Mouse (Mus musculus) bone marrow macrophage, adult 2 months (primary cell): Measurements from ENCODE around the gene Uqcc1. TPM values are rescaled to one million over a fixed set of nuclear protein-coding genes. Genes with fewer than 3 reads are reported as not detected.

Experiments used
- H3K27ac ChIP-seq: 2 replicates; pipeline ENCODE4 v1.5.1; 2012; ENCODE audit warnings: low read depth, low read length; ENCODE audit not compliant: insufficient read depth
- H3K4me1 ChIP-seq: 2 replicates; pipeline ENCODE4 v1.6.1; 2012; ENCODE audit warnings: low read length; ENCODE audit not compliant: control insufficient read depth, insufficient read depth
- H3K4me3 ChIP-seq: 2 replicates; pipeline ENCODE4 v1.5.1; 2012; ENCODE audit warnings: mild to moderate bottlenecking, low read length, moderate library complexity; ENCODE audit not compliant: insufficient read depth
- CTCF ChIP-seq: IDR thresholded peaks from 2 replicates; pipeline ENCODE4 v1.5.1; 2012; ENCODE audit warnings: low read depth, mild to moderate bottlenecking, low read length, moderate library complexity
- POLR2A ChIP-seq: IDR thresholded peaks from 2 replicates; pipeline ENCODE4 v1.6.1; 2012; ENCODE audit warnings: mild to moderate bottlenecking, low read depth, low read length, borderline replicate concordance
- polyA plus RNA-seq: library from polyadenylated mRNA; stranded (reverse); fragments of >200 nt; gene quantifications from 2 replicates; pipeline ENCODE4 v1.2.4, GENCODE M21; 2012; ENCODE audit not compliant: missing spikeins, insufficient read depth, insufficient read length

The Uqcc1 gene
- 16.1 and 19.0 TPM in 2 replicates for polyA plus RNA-seq

DNA sequence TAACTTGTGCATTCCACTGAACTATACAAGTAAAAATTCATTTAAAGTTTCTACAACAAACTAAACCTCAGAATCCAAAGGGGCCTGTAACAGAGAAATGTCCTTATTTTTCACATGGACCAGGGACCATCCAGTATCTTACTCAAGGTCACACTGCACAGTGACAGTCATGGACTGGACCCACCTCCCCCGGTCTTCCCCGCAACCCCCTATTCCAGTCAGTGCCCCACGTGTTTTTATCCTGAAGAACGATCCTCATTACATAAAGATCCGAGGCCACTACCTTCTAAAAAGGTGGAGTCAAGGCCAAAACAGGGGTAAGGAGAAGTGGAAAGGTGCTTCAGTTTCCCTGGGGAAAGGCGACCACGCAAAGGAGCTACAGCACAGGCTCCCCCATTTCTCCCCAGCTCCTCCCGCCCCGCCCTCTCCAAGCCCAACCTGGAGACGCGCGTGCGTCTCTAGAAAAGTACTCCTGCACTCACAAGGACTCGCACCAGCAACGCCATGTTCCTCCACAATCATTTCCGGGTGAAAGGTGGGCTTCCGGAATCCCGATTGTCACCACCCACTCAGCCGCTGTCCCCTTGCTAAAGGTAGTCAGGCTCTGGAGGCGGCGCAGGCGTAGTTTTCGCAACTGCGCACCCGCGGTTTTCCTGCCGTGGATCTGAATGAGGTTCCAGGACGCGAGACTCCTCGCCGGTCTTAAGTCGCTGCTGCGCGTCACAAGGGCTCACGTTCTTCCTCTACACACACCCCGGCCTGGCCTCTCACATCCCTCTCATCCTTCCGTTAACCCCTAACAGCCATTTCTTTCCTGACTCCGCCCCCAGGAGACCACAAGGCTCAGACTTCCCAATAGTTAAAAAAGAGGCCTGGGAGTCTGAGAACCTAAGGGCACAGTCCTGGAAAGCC is at the start of gene Uqcc1:
Gene Uqcc1 (minus strand): TSS at position 780 of the 912 bp plus-strand sequence.
- TF ChIP-seq CTCF = no peak
- TF ChIP-seq POLR2A = no peak; the same call in 1 of the 2 replicates
- H3K27ac ChIP-seq = peak within 1 kb of the TSS; percentile 80
- peak within 1 kb of the TSS; percentile 64 for H3K4me3 ChIP-seq
- H3K4me1 ChIP-seq = peaks cover 23% of the 10 kb centered on the region

DNA sequence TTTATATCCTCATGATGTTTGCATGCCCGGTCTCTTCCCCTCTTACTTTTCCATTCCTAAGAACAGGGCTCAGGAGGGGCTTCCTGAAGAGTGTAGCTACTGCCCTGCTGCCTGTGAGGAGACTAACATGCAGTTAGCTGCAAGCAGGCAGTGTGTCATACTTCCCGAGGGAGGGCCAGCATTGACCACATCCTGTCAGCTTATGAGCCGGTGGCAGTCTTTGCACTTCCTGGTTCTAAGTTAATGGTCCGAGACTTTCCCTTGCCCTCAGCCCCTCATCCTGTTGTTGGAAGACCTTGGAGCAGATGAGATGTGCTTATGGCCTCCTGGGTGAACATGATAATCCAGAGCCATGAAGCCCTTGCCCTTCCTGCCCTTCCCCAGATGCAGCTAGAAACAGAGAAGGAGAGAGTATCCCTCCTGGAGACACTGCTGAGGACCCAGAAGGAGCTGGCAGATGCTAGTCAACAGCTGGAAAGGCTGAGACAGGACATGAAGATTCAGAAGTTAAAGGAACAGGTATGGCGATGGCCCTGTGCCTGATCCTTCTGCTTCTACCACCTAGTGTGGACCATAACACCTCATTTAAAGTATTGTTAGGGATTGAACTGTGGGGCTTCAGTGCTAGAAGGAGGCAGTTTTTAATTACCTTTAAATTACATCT is 49.4 kb upstream of the Uqcc1 start:
- H3K4me3 ChIP-seq = peak overlapping the region; percentile 60
- peaks cover 25% of the 10 kb centered on the region for H3K4me1 ChIP-seq
- TF ChIP-seq CTCF (no peak), POLR2A (no peak)
- H3K27ac ChIP-seq = peak overlapping the region; percentile 98

DNA sequence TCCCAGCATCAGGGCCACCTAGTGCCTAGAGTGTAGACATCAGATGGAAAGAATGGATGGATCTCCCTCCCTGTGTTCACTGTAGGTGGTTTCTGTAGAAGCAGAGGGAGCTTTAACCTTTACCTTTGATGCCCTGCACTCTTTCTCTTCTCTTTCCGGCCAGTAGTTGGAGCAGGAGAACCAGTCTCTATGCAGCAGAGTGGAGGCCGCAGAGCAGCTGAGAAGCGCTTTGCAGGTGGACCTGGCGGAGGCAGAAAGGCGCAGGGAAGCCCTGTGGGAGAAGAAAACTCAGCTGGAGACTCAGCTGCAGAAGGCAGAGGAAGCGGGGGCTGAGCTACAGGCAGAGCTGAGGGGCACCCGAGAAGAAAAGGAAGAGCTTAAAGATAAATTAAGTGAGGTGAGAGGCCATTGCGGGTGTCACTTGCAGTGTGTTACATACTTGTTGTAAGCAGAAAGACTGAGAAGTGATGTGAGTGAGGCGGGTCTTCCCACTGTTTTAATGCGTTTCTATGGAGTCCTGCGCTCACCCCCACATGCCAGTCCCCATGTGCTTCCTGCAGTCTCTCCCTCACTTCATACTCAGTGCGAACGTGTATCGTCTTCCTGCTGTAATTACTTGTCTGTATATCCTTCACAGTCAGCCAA is 44.1 kb upstream of the Uqcc1 start:
- Histone ChIP-seq H3K4me1 (peaks cover 16% of the 10 kb centered on the region), H3K27ac (no peak overlapping the region), H3K4me3 (no peak overlapping the region)
- TF ChIP-seq POLR2A (no peak), CTCF (no peak)

DNA sequence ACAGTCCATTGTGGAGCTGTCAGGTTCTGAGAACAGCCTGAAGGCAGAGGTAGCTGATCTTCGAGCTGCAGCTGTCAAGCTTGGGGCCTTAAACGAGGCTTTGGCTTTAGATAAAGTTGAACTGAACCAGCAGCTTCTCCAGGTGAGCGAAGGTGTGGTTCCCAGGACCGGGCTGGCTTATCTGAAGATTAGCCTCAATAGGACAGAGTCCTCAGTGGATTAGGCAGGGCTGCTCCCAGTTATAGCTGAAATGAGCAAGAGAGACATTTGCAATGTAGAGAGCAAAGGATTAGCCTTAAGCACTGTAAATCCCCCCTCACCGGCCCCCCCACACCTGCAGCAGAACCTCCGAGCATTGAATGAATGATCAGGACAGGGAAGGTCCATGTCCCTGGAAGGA is 43.2 kb upstream of the Uqcc1 start:
- no peak for TF ChIP-seq CTCF
- TF ChIP-seq POLR2A = no peak
- Histone ChIP-seq H3K4me1 (peaks cover 14% of the 10 kb centered on the region), H3K27ac (no peak overlapping the region), H3K4me3 (no peak overlapping the region)

DNA sequence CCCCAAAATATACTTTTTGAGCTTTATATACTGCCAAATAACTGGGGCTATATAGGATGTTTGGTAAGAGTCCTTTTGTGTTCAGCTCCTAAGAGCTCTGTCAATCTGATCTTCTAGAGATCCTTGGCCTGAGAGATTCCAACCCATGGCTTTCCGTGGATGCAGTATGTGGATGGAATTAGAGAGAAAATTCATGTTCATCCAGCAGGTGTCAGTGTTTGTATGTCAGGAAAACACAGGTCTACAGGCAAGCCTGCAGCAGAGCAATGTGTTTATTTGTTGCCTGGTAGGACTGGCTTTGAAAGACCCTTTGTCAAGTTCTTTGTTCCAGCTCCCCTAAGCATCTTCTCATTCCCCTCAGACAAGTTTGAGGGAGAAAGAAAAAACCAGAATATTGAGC is 32.9 kb upstream of the Uqcc1 start:
- H3K4me3 ChIP-seq = no peak overlapping the region
- TF ChIP-seq CTCF (no peak), POLR2A (no peak)

DNA sequence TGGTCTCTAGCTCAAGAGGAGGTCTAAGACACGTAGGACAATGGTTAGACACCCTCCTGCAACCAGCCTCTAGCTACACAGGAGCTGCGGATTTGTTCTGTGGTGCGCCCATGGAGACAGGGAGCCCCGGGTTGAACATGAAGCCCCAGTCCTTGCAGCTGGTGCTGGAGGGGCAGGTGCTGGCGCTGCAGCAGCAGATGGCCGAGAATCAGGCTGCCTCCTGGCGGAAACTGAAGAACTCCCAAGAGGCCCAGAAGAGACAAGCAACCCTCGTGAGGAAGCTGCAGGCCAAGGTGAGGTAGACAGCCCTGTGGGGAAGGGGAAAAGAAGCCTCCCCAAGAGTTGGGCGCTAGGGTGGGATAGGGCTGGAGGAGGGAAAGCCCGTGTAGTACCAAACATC is 31.8 kb upstream of the Uqcc1 start:
- H3K4me1 ChIP-seq = no peaks in the 10 kb centered on the region
- no peak overlapping the region for H3K27ac ChIP-seq
- no peak for TF ChIP-seq CTCF
- TF ChIP-seq POLR2A = no peak
- no peak overlapping the region for H3K4me3 ChIP-seq

More for the DNA sequence above, 32.9 kb upstream of the Uqcc1 start:
- Histone ChIP-seq H3K4me1 (no peaks in the 10 kb centered on the region), H3K27ac (no peak overlapping the region)

DNA sequence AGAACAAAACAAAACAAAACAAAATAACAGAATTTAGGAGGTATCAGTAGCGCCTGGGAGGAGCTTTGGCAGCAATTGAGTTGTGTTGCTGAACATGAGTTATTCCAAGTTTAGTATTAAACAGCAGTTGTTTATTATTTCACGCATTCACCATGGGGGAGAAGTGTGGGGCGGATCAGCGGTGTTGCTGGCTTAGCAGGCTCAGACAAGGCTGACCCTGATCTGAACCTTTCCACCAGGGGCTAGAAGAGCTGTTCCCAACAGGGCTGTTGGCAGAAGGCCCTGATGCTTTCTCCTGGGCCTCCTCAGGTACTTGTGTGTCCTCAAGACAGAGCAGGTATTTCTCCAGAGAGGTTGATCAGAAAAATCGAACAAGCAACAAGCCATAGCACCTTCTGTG is 29.9 kb upstream of the Uqcc1 start:
- H3K27ac ChIP-seq = no peak overlapping the region
- H3K4me3 ChIP-seq = no peak overlapping the region
- H3K4me1 ChIP-seq = no peaks in the 10 kb centered on the region
- no peak for TF ChIP-seq POLR2A
- TF ChIP-seq CTCF = no peak

DNA sequence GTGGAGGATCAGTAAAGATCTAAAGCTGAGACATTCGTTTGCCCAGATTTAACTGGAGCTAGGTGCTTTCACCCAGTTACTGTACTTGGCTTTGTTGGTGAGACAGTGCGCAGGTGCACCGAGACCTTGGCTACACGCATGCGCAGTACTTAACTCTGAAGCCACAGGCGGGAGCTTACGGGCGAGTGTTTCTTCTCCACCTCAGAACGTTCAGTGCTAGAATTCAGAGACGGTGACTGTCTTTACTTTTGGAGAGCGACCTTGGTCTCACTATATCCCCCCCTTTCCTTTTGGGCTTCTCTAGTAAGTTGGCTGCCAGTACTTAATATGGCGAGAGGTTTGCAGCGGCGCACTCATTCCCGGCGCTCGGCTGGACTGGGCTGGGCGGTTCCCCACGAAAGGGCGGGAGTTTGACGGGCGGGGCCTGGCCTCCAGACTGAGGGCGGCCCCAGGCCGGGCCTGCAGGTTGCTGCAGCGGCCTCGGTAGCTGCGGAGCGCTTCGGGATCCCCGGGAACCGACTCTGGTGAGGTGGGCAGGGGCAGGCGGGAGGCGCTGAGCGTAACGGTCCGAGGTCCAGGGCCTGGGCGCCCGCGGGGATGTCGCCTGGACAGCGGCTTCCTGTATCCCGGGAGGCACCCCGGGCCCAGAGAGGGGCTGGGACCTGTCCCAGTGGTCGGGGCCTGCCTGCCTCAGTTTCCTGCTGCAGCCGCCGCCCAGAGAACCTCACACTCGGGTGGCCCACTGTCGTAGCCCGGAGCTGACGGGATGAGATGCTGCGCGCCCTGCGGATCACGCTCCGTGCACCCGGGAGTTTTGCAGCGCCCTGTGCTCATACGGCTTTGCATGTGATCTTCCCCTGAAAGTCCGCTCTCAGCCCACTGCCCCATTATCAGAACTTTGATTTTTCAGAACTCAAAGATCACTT is 26.3 kb upstream of the Uqcc1 start, which contains the start of gene Cep250:
Gene Cep250 (plus strand): TSS at position 325 of the 926 bp plus-strand sequence.
- no peak for TF ChIP-seq CTCF
- TF ChIP-seq POLR2A = peak; percentile 51; the same call in 1 of the 2 replicates
- peak within 1 kb of the TSS; percentile 83 for H3K27ac ChIP-seq
- H3K4me3 ChIP-seq = peak within 1 kb of the TSS; percentile 98
- no peaks in the 10 kb centered on the region for H3K4me1 ChIP-seq

DNA sequence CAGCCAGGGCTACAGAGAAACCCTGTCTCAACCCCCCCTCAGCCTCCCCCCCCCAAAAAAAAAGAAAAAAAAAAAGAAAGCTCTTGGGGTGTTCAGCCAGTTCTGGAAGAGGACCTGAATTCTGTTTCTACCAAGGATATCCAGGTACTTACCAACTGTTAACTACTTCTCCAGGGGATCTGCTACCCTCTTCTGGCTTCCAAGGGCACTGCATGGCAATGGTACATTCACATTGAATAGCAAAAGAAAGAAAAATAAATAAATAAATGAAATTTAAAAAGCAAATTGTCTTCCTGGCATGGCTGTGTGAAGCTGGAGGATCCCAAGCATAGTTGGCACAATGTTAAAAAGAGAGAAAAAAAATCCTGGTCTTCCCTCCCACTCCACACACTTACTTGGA is 21.9 kb upstream of the Uqcc1 start:
- no peak overlapping the region for H3K4me3 ChIP-seq
- H3K27ac ChIP-seq = no peak overlapping the region
- H3K4me1 ChIP-seq = no peaks in the 10 kb centered on the region
- TF ChIP-seq POLR2A (no peak), CTCF (no peak)
